Mouse (Mus musculus) stomach, embryonic 16.5 days (tissue): Measurements from ENCODE around the gene Myl3. TPM values are rescaled to one million over a fixed set of nuclear protein-coding genes. Genes with fewer than 3 reads are reported as not detected.
A peak's percentile ranks its signal among the peaks of the same experiment; 100 is the strongest.

Experiments
- ATAC-seq: fragments of 200-750 bp; cut with Nextera tagmentation; 2 replicates; pipeline ENCODE4 v1.8.0; 2017; ENCODE audit warnings: moderate number of reproducible peaks, moderate TSS enrichment; ENCODE audit not compliant: insufficient read depth, low FRiP score
- H3K27ac ChIP-seq: fragments of 300-500 bp; sonication (generic); 2 replicates; pipeline ENCODE4 v1.5.1; 2014; ENCODE audit warnings: low read length
- H3K27me3 ChIP-seq: fragments of 300-500 bp; sonication (generic); 2 replicates; pipeline ENCODE4 v1.6.1; 2014; ENCODE audit warnings: low read length, control low read depth, mixed read lengths; ENCODE audit not compliant: control insufficient read depth, insufficient read depth
- H3K36me3 ChIP-seq: fragments of 300-500 bp; sonication (generic); 2 replicates; pipeline ENCODE4 v1.6.1; 2014; ENCODE audit warnings: low read length; ENCODE audit not compliant: control insufficient read depth, insufficient read depth
- H3K4me1 ChIP-seq: fragments of 300-500 bp; sonication (generic); 2 replicates; pipeline ENCODE4 v1.6.1; 2014; ENCODE audit warnings: low read length, control low read depth, mixed read lengths; ENCODE audit not compliant: control insufficient read depth, insufficient read depth
- H3K4me2 ChIP-seq: fragments of 300-500 bp; sonication (generic); 2 replicates; pipeline ENCODE4 v1.6.1; 2014; ENCODE audit warnings: low read depth, low read length, mixed read lengths
- H3K4me3 ChIP-seq: fragments of 300-500 bp; sonication (generic); replicated peaks from 2 replicates; pipeline ENCODE4 v1.5.1; 2014; ENCODE audit warnings: mild to moderate bottlenecking, low read length
- H3K9ac ChIP-seq: fragments of 300-500 bp; sonication (generic); 2 replicates; pipeline ENCODE4 v1.6.1; 2014; ENCODE audit warnings: low read length
- H3K9me3 ChIP-seq: fragments of 300-500 bp; sonication (generic); replicated peaks from 2 replicates; pipeline ENCODE4 v1.6.1; 2016; ENCODE audit warnings: low read length, control low read depth; ENCODE audit not compliant: control insufficient read depth
- WGBS: fragments of 180-500 bp; shearing (Covaris S2); extraction: QIAGEN DNeasy Blood & Tissue Kit; methylation state at CpG from one replicate; pipeline ENCODE4 v1.1.7; 2014; 5-methylcytosine and 5-hydroxymethylcytosine counted together
- polyA plus RNA-seq: library from polyadenylated mRNA; unstranded; fragments of >200 nt; fragmentation: Nextera tagmentation; extraction: Ambion mirVana; gene quantifications from 2 replicates; pipeline ENCODE4 v1.2.1, GENCODE M21; 2015

Gene Myl3
- polyA plus RNA-seq, 1 experiment from 2014 or later, result 12.9 TPM

- no peak overlapping the region for H3K9ac ChIP-seq
- no peak for ATAC-seq
- no peaks in the 10 kb centered on the region for H3K27me3 ChIP-seq
- 84% methylated on average over 8 of the region's 8 CpGs for WGBS
- H3K36me3 ChIP-seq, result no peaks in the 10 kb centered on the region
- no peak overlapping the region for H3K4me2 ChIP-seq
- peaks cover 7% of the 10 kb centered on the region; the same call in 1 of the 2 replicates for H3K4me1 ChIP-seq
- no peak overlapping the region for H3K4me3 ChIP-seq
- H3K27ac ChIP-seq, result no peak overlapping the region
- H3K9me3 ChIP-seq, result no peaks in the 10 kb centered on the region
These were observed 19.2 kb downstream of the Myl3 start for GRCm38 (mm10) chr9:110760886-110761285.

- Histone ChIP-seq H3K4me2 (no peak overlapping the region), H3K9ac (no peak overlapping the region), H3K4me3 (no peak overlapping the region), H3K27me3 (no peaks in the 10 kb centered on the region), H3K9me3 (no peaks in the 10 kb centered on the region), H3K27ac (no peak overlapping the region), H3K36me3 (no peaks in the 10 kb centered on the region), H3K4me1 (peaks cover 7% of the 10 kb centered on the region; the same call in 1 of the 2 replicates)
- ATAC-seq, result no peak
- 72% methylated on average over 10 of the region's 10 CpGs for WGBS
These were observed 21.1 kb downstream of the Myl3 start for GRCm38 (mm10) chr9:110762763-110763162.

- no peak overlapping the region for H3K27ac ChIP-seq
- no peaks in the 10 kb centered on the region for H3K36me3 ChIP-seq
- WGBS, result 75% methylated on average over 2 of the region's 2 CpGs
- H3K9ac ChIP-seq, result no peak overlapping the region
- H3K4me1 ChIP-seq, result peaks cover 4% of the 10 kb centered on the region; the same call in 1 of the 2 replicates
- H3K4me3 ChIP-seq, result no peak overlapping the region
- H3K27me3 ChIP-seq, result no peaks in the 10 kb centered on the region
- no peaks in the 10 kb centered on the region for H3K9me3 ChIP-seq
- no peak for ATAC-seq
- H3K4me2 ChIP-seq, result no peak overlapping the region
These were observed 21.7 kb downstream of the Myl3 start for GRCm38 (mm10) chr9:110763405-110763804.

- no peak for ATAC-seq
- no peak overlapping the region for H3K4me3 ChIP-seq
- H3K36me3 ChIP-seq, result no peaks in the 10 kb centered on the region
- no peak overlapping the region for H3K27ac ChIP-seq
- no peak overlapping the region for H3K4me2 ChIP-seq
- no peaks in the 10 kb centered on the region for H3K9me3 ChIP-seq
- no peak overlapping the region for H3K9ac ChIP-seq
- no peaks in the 10 kb centered on the region for H3K27me3 ChIP-seq
- H3K4me1 ChIP-seq, result peaks cover 4% of the 10 kb centered on the region; the same call in 1 of the 2 replicates
- 91% methylated on average over 10 of the region's 10 CpGs for WGBS
These were observed 30.7 kb downstream of the Myl3 start for GRCm38 (mm10) chr9:110772336-110772735.

- Histone ChIP-seq H3K27me3 (no peaks in the 10 kb centered on the region), H3K9me3 (no peaks in the 10 kb centered on the region), H3K4me2 (no peak overlapping the region), H3K27ac (peak overlapping the region; percentile 70), H3K36me3 (no peaks in the 10 kb centered on the region), H3K9ac (peak overlapping the region; percentile 43), H3K4me1 (peaks cover 4% of the 10 kb centered on the region; the same call in 1 of the 2 replicates), H3K4me3 (no peak overlapping the region)
- WGBS, result 60% methylated on average over 15 of the region's 15 CpGs
- peak; percentile 14; the same call in 1 of the 2 replicates for ATAC-seq
These were observed 33.0 kb downstream of the Myl3 start for GRCm38 (mm10) chr9:110774403-110775268.

- ATAC-seq, result peak; percentile 61
- Histone ChIP-seq H3K27me3 (no peaks in the 10 kb centered on the region), H3K27ac (peak overlapping the region; percentile 70), H3K4me3 (no peak overlapping the region), H3K9ac (peak overlapping the region; percentile 43), H3K4me1 (peaks cover 4% of the 10 kb centered on the region; the same call in 1 of the 2 replicates), H3K4me2 (no peak overlapping the region), H3K36me3 (no peaks in the 10 kb centered on the region), H3K9me3 (no peaks in the 10 kb centered on the region)
- 57% methylated on average over 10 of the region's 10 CpGs for WGBS
These were observed 33.8 kb downstream of the Myl3 start for GRCm38 (mm10) chr9:110775269-110776022.

GRCm38 (mm10) chr9:110778100-110778499 is 36.4 kb downstream of the Myl3 start:
- no peaks in the 10 kb centered on the region for H3K9me3 ChIP-seq
- no peak overlapping the region for H3K4me3 ChIP-seq
- ATAC-seq, result no peak
- H3K27me3 ChIP-seq, result no peaks in the 10 kb centered on the region
- no peak overlapping the region for H3K9ac ChIP-seq
- peaks cover 9% of the 10 kb centered on the region; the same call in 1 of the 2 replicates for H3K4me1 ChIP-seq
- no peak overlapping the region for H3K4me2 ChIP-seq
- 76% methylated on average over 1 of the region's 1 CpGs for WGBS
- H3K27ac ChIP-seq, result no peak overlapping the region
- H3K36me3 ChIP-seq, result no peaks in the 10 kb centered on the region

GRCm38 (mm10) chr9:110778559-110778958 is 36.9 kb downstream of the Myl3 start:
- Histone ChIP-seq H3K27me3 (no peaks in the 10 kb centered on the region), H3K9me3 (no peaks in the 10 kb centered on the region), H3K9ac (no peak overlapping the region), H3K4me2 (no peak overlapping the region), H3K4me1 (peaks cover 9% of the 10 kb centered on the region; the same call in 1 of the 2 replicates), H3K4me3 (no peak overlapping the region), H3K36me3 (no peaks in the 10 kb centered on the region), H3K27ac (no peak overlapping the region)
- WGBS, result 77% methylated on average over 7 of the region's 7 CpGs
- no peak for ATAC-seq
